8 mouse cellular contexts compared by ENCODE assay signal in the genomic region with DNA sequence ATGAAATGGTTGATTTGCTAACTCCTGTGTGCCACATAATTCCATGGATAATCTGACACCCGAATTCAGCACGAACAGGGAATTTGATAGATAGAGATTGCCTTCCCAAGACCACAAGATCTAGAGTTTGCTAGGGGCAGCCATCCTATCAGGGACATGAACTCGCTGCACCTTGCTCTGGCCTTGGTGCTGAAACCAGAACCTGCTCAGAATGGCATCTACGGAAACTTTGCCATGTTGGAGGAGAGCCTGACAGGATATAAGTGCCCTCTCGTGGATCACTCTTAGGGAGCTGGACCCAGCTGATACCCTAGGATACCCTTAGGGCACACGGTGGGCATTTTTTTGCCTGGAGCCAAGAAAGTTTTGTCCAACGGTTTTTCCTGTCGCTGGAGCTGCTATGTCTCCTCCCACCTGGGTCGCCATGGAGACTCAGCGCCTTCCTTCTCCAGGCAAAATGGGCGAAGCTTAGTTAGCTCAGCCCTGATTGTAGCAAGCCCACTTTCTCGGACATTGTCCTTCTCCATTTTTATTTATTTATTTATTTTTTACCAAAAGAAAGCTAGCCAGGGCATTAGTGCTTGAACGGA. TPM values are rescaled to one million over a fixed set of nuclear protein-coding genes. Genes with fewer than 3 reads are reported as not detected.
A peak's percentile ranks its signal among the peaks of the same experiment; 100 is the strongest.
DNase-seq lines count a peak whose midpoint lies in the region; ATAC-seq and TF ChIP-seq lines count a peak whose summit lies in the region.

No protein-coding gene starts in this region.

- DNase-seq in gastrocnemius, adult 18-20 months (ENCODE audit: low spot score), result peak; percentile 7
- DNase-seq in gastrocnemius, adult 8-10 months (ENCODE audit: low spot score in 2 of 2), result no peak
- DNase-seq in cerebellum, postnatal 25 days, result peak; percentile 65 to 67
- DNase-seq in heart, postnatal 4 days, result peak; percentile 72
- peak; percentile 54 for DNase-seq in limb, embryonic 14.5 days (ENCODE audit: low spot score)
- peak; percentile 77 for DNase-seq in retina, embryonic 14.5 days (ENCODE audit: low spot score)
- no peak for DNase-seq in T-cell, adult 2 months (ENCODE audit: low spot score)

- 12% methylated on average over 13 of the region's 13 CpGs for WGBS in limb, embryonic 14.5 days

- H3K27ac ChIP-seq in limb, embryonic 14.5 days (replicated peaks; ENCODE audit: low read depth, low read length), result no peak overlapping the region

- H3K4me2 ChIP-seq in limb, embryonic 14.5 days (replicated peaks; ENCODE audit: low read depth, low read length, severe bottlenecking), result no peak overlapping the region

- H3K4me1 ChIP-seq in E14TG2a.4 (replicated peaks; ENCODE audit: low read depth, low read length), result peaks cover 22% of the 10 kb centered on the region
- no peaks in the 10 kb centered on the region for H3K4me1 ChIP-seq in limb, embryonic 14.5 days (ENCODE audit: control insufficient read depth, insufficient read depth, low read length)

- no peak for ATAC-seq in limb, embryonic 14.5 days (ENCODE audit: low FRiP score, low read depth)

- H3K9me3 ChIP-seq in E14TG2a.4 (ENCODE audit: low read length), result no peaks in the 10 kb centered on the region
- no peaks in the 10 kb centered on the region for H3K9me3 ChIP-seq in limb, embryonic 14.5 days (ENCODE audit: control insufficient read depth, low read length)

- no peaks in the 10 kb centered on the region for H3K36me3 ChIP-seq in E14TG2a.4 (ENCODE audit: insufficient read depth, low read length)
- no peaks in the 10 kb centered on the region for H3K36me3 ChIP-seq in limb, embryonic 14.5 days (ENCODE audit: control insufficient read depth, insufficient read depth, low read length)

- peaks cover 61% of the 10 kb centered on the region for H3K27me3 ChIP-seq in E14TG2a.4 (ENCODE audit: insufficient read depth, low read length)
- peaks cover 38% of the 10 kb centered on the region for H3K27me3 ChIP-seq in limb, embryonic 14.5 days (ENCODE audit: control insufficient read depth, insufficient read depth, low read length)

- no peak for TF ChIP-seq POLR2A in limb, embryonic 14.5 days (IDR thresholded peaks at IDR 0.05; ENCODE audit: borderline replicate concordance, extremely low read depth, insufficient read depth, insufficient read length)

- H3K9ac ChIP-seq in limb, embryonic 14.5 days (ENCODE audit: low read depth, low read length, severe bottlenecking), result no peak overlapping the region

- peak overlapping the region; percentile 51; the same call in 1 of the 2 replicates for H3K4me3 ChIP-seq in E14TG2a.4 (replicated peaks; ENCODE audit: low read length)
- no peak overlapping the region for H3K4me3 ChIP-seq in limb, embryonic 14.5 days (replicated peaks; ENCODE audit: low read length)

- no peak for TF ChIP-seq CTCF in E14TG2a.4 (conservative IDR thresholded peaks at IDR 0.05; ENCODE audit: low read length)

RNA-seq across cellular contexts. Expression of a gene that starts 1.9 kb away (rescaled TPM):
- total RNA-seq in gastrocnemius, adult 18-20 months (2021), result not detected
- under 1 TPM in 1 of 4 experiments, not detected in 3; 0.15 TPM for total RNA-seq in gastrocnemius, adult 8-10 months (2022)
- not detected for total RNA-seq in heart, postnatal 4 days (2021)
- polyA plus RNA-seq in limb, embryonic 14.5 days (2012; rRNA removed), result 0.03 TPM in 1 of 2 replicates, not detected in the other
- not detected in 2 replicates for polyA plus RNA-seq in limb, embryonic 14.5 days (2014; fragmentation: Nextera tagmentation; extraction: Ambion mirVana)

Comparison
In these comparisons a context has a peak if more than half of its experiments do, and no peak if none do; other contexts are left out.
1. DNase-seq: peak in gastrocnemius, adult 18-20 months (single experiment), cerebellum, postnatal 25 days (2 of 2), heart, postnatal 4 days (single experiment), limb, embryonic 14.5 days (single experiment) and retina, embryonic 14.5 days (single experiment); none in gastrocnemius, adult 8-10 months (0 of 2) and T-cell, adult 2 months (single experiment).